Mouse (Mus musculus) G1E (cell line): ENCODE measurements at regions not wholly inside any gene's neighbourhood (a gene's known extent, or its start where the extent isn't known, plus 50 kb on each side); places are given as distances from the start of the nearest gene placed in this dataset.

Experiments used
- CTCF ChIP-seq: IDR thresholded peaks from 2 replicates; pipeline ENCODE4 v1.5.1; 2012; ENCODE audit warnings: low read depth, low read length, inconsistent platforms, mixed read lengths
- GATA1 ChIP-seq: IDR thresholded peaks from 2 replicates; pipeline ENCODE4 v1.6.1; 2012; ENCODE audit warnings: borderline replicate concordance, low read length, inconsistent platforms, mixed read lengths
- POLR2AphosphoS5 ChIP-seq: IDR thresholded peaks from 2 replicates; pipeline ENCODE4 v1.6.1; 2012; ENCODE audit warnings: low read depth, low read length, inconsistent platforms; ENCODE audit not compliant: insufficient replicate concordance
- TAL1 ChIP-seq: conservative IDR thresholded peaks from 2 replicates; pipeline ENCODE4 v1.6.1; 2012; ENCODE audit warnings: low read depth, low read length, inconsistent platforms, mixed read lengths

DNA sequence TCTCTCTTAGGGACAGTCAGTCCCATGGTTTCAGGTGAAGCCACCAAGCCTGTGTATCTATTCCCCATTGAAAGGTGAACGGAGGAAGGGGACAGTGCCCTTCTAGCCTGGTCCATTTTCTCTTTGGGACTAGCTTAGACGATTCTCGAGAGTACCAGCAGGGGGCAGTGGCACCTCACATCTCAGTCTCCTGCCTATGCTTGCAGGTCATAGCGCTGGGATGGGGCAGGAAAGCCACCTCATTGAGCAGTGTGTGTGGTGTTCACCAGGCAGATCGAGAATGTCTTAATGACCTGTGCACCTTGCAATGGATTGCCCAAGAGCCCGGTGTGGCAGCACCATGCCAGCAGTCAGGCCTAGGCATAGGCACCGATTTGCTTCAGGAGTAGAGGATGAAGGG is 100.7 kb upstream of the Podxl start:
- peak; percentile 90 for TF ChIP-seq CTCF
- TF ChIP-seq TAL1 = no peak
- no peak for TF ChIP-seq POLR2AphosphoS5
- TF ChIP-seq GATA1 = no peak
